Mouse (Mus musculus) mammary gland, adult 2 months (tissue): ENCODE measurements around the gene Auts2. TPM values are rescaled to one million over a fixed set of nuclear protein-coding genes. Genes with fewer than 3 reads are reported as not detected.

ENCODE experiments used
- polyA plus RNA-seq: library from polyadenylated mRNA; depleted of rRNA; stranded (reverse); fragments of >200 nt; gene quantifications from 2 replicates; pipeline ENCODE4 v1.2.3, GENCODE M21; 2012; ENCODE audit warnings: low replicate concordance; rRNA removed

The Auts2 gene
- 7.4 and 12.3 TPM in 2 replicates for polyA plus RNA-seq

DNA sequence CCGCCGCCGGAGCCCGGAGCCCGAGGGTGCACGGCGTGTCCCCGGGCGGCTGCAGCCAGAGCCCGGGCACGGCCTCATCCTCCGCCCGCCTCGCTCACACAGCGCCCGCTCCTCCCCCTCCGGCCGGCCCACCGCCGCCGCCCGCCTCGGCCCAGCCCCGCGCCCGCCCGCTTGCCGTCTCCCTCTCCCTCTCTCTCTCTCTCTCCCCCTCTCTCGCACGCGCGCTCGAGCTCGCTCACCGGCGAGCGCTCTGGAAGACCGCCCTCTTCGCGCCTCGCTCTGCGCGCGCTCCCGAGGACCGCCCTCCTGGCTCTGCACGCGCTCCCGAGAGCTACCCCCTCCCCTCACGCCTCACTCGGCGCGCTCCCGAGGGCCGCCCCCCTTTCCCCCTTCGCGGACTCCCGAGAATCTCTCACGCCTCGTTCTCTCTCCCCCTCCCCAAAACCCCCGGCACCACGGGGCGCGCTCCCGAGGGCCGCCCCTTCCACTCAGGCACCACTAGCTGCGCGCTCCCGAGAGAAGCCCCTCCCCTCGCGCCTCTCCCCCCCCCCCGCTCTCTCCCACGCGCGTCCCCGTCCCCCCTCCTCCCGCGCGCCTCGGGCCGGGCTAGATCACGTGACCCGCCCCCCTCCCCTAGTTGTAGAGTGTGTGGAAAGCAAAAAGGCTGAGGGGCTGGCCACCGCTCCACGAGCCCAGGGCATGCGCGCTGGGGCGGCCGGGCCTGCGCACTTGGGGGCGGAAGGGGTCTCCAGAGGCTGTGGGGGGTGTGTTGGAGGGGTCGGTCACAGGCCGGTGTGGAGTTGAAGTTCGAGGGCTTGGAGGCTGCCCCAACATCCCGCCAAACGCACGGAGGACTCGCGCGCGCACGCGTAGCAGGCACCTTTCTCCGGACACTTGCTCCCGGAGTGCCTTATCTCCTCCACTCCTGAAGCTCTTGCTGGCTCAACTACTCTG lies at the start of gene Auts2:
Gene Auts2 (minus strand): TSS at position 227 of the 954 bp plus-strand sequence.

